Mouse (Mus musculus): Measurements from ENCODE around the gene Tecpr1.

The Tecpr1 gene

DNA sequence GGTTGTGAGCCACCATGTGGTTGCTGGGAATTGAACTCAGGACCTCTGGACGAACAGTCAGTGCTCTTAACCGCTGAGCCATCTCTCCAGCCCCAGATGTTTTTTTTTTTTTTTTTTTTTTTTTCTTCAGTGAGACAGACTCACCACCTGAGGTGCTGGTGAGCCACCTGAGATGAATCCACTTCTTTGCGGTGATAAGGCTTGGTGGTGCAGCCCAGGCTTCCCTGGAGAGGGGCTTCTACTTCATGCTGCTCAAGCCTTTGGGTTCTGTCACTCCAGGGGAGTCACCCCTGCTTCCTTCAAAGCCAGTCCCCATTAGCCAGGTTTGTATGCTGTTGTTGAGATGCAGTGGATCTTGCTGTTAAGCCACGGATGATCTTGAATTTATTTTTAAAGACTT, 29.8 kb upstream of the Tecpr1 start:
- CTCF ChIA-PET, result interaction anchor here (0.6 to 1.0 kb wide), 2 partner anchors 50 to 133 kb away, joined by 3 to 5 read pairs; no protein-coding TSS in a partner anchor

DNA sequence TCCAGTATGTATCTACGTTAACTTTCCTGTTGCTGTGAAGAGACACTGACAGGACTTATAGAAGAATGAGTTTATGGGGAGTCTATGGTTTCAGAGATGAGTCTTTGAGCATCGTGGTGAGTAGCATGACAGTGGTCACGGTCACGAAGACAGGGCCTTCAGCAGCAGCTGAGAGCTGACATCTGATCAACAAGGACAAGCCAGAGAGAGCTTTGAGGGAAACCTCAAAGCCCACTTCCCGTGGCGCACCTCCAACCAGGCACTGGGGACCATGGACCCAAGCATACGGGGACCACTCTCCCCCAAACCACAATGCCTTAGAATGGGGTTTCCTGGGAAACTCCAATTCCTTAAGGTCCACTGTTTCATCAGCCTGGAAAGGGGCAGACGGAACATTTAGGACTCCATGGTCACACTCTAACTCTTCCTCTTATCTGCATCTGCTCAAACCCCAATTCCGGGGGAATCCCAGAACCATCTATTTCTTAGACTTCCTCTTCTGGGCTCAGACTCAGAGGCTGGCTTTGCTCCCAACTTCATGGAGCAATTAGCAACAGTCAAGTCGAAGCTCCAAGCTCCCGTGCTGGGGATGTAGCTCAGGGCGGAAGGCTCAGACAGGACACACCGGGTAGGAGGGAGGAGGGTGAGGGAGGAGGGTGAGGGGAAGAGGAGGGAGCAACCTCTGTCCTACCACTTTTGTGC, 28.6 kb upstream of the Tecpr1 start:
- CTCF ChIA-PET, result interaction anchor here (0.6 kb wide), 1 partner anchor 20 kb away, joined by 3 read pairs; no protein-coding TSS in a partner anchor

DNA sequence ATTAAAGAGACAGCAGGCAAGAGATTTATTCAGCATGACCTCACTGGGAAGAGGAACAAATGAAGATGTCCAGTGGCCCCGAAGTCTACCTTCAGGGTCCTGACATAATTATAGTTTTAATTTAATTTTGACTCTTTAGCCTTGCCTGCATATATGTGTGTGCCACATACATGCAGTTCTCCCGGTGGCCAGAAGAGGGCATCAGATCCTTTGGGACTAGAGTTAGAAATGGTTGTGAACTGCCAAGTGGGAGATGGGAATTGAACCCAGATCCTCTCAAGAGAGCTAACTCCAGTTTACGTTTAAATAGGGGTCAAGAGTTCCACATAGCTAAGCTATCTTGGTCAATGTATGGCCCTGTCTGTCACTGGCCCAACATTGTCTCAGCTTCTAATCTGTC, 26.5 kb upstream of the Tecpr1 start:
- CTCF ChIA-PET, result interaction anchor here (0.7 kb wide), 1 partner anchor 29 kb away, joined by 4 read pairs; no protein-coding TSS in a partner anchor

DNA sequence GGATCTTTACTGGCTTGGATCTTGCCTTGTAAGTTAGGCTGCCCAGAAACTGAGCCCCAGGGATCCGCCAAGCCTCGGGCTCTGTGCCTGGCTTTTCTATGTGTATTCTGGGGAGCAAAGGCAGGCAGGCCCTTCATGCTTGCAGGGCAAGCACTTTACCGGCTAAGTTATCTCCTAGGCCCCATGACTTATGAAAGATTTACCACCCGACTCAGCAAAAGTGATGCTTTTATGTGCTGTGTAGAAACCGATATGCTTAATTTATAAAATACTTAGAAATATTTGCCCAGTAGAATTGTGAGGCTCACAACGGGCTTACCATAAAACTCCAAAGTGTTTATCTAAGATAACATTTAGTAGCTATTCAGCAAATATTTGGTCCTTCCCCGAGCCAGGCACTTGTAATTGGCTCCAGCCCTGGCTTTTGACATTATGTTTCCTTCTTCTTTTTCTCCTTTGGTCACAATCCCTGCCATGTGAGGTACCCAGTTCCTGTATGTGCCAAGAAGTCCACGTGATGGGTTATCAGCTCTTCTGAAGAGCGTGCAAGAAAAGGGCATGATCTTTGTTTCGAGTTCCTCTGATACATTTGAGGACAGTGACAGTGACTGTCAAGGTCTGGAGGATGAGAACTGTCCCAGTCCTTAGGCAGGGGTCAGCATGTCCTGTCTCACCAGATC, 24.6 kb upstream of the Tecpr1 start:
- CTCF ChIA-PET, result no interaction called here

DNA sequence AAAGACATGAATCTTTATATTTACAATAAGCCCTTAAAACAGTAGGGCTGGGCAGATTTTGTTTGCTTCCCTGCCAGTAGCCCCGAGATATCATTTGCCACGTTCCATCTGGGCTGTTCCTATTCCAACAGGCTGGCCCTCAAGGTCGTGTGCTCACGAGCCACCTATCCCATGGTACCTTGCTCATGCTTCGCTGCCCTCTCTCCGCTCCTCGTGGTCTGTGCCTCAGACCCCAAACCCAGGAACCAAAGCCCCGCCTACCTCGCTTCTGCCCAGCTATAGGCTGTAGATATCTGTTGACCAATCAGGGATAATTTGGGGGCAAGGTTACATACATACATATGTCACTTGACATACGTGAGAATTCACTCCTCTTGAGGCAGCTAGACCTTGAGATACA, 23.9 kb upstream of the Tecpr1 start:
- CTCF ChIA-PET, result no interaction called here

DNA sequence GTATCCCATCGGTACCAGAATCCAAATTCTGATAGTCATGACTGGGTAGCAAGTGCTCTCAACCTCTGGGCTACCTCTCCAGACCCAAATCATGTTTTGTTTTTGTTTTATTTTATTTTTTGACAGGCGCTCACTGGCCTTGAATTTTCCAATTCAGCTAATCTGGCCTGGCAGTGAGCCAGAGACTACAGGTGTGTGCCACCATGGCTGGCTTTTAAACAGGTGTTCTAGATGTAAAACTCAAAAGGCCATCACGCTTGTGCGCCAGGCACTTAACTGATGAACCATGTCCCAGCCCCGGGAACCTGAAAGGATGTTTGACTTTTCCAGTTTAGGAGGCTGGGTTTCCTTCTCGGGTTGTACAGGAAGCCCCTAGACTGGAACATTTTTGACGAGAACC, 23.3 kb upstream of the Tecpr1 start:
- CTCF ChIA-PET, result no interaction called here

DNA sequence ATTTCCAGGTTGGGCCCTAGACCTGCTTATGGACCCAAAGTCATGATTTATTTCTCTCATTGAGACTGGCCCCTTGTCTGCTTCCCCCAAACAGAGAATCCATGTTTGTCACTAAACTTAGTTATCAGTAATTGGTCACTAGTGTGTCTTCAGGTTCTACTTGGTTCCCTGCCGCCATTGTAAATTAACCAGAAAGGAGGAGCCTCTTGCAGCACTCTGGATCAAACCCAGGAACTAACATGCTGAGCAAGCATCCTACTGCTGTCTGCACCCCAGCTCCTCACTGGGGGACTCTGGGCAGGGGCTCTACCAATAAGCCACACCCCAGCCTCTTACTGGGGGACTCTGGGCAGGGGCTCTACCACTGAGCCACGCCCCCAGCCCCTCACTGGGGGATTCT, 22.2 kb upstream of the Tecpr1 start:
- CTCF ChIA-PET, result no interaction called here

DNA sequence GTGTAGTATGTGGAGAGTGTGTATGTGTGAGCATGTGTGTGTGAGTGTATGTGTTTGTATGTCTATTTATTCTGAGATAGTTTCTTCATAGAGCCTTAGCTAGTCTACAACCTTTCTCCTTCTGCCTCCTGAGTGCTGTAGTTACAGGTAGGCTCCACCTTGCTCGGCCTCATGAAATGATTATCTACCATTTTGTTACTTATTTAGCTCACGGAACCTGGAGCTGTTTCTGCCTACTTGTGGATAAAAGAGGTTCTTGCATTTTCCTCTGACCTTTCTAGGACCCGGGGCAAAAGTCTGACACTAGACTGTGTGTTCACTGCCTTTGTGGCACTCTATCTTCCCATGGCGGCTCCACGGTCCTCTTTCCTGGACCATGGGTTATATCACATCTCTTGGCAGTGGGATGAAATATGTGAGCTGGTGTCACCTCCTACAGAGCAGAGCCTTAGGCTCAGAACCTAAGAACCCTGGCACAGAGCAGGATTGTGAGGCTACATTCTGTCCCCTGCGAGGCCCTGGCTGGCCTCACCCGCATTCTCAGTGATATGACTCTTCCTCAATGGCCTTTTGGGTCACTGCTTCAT, 20.6 kb upstream of the Tecpr1 start, which contains the start of gene Bri3:
TSS of gene Bri3 (plus strand) at position 537 of the 587 bp plus-strand sequence.
- CTCF ChIA-PET, result no interaction called here

DNA sequence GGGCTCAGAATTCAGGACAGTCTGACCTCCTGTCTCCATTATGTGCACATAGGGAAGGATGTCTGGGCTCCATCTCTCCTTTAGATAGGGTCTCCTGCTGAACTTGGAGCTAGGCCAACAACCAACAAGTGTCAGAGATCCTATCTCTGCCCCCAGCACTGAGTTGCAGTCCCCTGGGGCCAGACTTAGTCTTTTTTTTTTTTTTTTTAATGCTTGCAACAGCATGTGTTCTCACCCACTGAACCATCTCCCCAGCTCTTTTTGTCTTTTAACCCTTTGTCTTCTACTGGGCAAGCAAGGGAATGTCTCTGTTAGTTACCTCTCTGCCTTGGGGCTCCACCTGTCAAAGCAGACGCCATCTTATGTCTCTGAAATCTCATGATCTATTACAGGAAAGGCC, 15.6 kb upstream of the Tecpr1 start:
- CTCF ChIA-PET, result no interaction called here

DNA sequence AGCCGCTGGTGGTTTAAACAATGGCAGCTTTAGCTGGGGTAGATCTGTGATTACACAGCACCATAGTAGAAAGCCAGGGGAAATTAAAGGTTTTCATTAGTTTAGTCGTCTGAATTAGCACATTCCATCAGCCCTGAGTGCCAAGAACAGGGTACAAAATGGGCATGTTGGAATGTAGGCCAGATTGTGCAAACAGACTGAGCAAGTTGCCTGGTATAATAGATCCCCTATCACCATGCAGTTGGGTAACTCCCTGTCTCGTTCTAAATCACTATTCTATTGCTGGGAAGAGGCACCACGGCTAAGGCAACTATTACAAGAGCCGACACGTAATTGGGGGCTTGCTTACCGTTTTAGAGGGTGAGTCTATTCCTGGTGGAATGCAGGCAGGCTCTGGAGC, 11.3 kb upstream of the Tecpr1 start:
- CTCF ChIA-PET, result no interaction called here

DNA sequence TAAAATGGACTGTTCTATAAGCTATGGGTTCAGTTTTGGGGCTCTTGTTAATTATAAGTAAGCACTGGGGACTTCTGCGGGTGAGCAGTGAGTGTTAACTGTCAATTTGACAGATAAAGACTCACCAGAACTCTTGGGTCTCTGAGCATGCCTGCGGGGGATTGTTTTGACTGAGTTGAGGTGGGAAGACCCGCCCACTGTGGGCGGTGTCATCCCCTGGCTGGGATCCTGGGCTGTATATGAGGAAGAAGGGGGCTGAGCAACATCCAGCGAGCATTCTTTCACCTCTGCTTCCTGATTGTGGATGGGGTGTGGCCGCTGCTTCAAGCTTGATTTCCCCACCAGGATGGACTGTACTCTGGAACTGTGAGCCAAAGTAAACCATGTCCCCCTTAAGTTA, 10.8 kb upstream of the Tecpr1 start:
- CTCF ChIA-PET, result interaction anchor here (0.7 kb wide), 1 partner anchor 957 kb away, joined by 5 read pairs; no protein-coding TSS in a partner anchor

DNA sequence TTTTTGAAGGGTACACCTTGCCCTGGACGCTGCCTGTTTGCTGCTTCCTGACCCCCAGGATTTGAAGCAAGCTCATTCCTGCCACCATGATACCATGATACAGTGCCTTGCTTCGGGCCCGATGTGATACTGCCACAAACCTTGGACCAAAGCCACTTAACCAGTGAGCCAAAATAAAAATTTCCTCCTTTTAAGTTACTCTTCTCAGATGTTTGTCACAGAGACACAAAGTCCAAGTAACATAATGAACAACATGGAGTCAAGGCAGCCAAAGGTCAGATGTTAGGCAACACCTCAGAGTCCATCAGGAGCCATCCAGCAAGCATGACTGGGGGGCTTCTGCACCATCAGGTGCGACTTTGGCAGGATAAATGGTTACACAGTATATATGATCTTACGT, 9.1 kb upstream of the Tecpr1 start:
- CTCF ChIA-PET, result interaction anchor here (0.6 kb wide), 1 partner anchor 251 kb away, joined by 3 read pairs; no protein-coding TSS in a partner anchor

DNA sequence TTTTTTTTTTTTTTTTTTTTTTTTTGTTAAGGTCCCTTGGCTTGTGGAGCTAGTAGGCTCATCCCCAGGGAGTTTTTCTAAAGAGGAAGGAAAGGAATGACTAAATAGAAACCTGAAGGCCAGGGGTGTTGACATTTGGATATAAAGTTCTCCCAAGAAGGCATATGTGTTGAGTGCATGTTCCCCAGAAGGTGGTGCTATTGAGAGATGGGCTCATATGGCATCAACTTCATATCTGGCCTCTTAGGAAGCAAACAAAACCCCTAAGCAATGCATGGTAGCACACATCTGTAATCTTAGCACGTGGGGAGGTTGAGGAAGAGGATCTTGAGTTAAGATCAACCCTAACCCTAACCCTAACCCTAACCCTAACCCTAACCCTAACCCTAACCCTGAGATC, 8.0 kb upstream of the Tecpr1 start:
- CTCF ChIA-PET, result interaction anchor here (0.7 kb wide), 1 partner anchor 36 kb away, joined by 4 read pairs; no protein-coding TSS in a partner anchor

DNA sequence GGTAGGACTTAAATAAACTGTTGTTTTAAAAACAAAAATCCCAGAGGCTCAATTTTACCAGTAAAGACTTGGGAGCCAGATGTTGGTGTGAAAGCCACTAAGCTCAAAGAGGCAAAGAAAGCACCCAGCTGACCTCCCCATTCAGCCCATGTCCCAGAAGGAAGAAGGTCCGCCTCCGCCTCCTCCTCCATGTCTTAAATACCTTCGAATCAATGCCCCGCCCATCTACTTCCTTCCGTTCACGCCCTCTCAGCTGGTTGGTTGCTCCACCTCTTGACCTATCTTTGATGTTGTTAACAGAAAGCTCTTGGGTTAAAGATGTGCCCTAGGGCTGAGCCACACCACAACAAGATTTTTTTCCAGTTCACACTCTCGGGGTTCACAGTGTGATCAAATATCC, 6.8 kb upstream of the Tecpr1 start:
- CTCF ChIA-PET, result interaction anchor here (0.7 kb wide), 1 partner anchor 20 kb away, joined by 3 read pairs; no protein-coding TSS in a partner anchor

DNA sequence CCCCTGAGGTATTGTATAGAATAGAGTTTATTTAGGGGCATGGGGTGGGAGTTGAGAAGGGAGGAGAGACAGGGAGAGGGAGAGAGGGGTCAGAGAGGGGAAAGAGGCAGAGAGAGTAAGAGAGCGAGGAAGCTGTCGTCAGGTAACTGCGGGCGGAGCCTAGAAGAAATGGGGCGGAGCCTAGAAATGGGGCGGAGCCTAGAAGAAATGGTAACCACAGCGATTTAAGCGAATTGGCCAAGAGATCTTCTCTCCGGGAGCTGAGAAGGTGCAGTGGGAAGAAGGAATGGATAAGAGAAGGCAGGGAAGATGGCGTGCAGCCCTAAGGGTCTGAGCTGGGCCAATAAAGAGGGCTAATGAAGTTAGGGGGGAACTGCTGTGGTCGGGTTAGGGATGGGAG, 2.8 kb upstream of the Tecpr1 start:
- CTCF ChIA-PET, result no interaction called here

DNA sequence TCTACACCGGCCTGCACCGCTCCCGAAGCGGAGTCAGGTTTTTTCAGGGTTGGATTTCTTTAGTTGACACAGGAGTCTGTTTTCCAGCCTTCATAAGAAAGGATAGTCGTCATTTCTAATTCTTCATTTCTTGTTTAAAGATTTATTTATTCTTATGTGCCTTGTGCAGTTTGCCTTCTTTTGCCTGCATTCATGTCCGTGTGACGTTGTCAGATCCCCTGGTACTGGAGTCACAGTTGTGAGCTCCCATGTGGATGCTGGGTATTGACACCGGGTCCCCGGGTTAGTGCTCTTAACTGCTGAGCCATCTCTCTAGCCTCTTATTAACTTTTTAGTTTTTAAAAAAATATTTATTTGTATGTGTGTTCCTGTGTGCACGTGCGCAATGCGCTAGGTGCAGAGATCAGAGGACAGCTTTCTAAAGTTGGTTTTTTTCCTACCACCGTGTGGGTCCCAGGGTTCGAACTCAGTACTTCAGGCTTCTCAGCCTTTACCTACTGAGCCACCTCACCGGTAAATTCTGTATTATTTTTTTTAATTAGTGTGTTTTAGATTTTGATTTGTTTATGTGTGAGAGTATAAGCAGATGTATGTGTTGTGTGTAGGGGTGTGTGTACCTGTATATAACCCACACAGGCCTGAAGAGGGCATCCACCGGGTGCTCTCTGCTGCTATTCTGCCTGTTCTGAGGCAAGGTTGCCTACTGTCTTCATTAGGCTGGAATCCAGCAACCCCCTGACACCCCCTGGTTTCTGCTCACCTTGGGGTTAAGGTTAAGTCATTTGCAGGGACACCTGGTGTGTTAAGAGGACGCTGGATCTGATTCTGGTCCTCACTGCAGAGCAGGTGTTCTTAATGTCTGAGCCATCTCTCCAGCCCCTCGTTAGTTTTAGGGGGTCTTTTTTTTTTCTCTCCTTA, 743 bp upstream of the Tecpr1 start:
- CTCF ChIA-PET, result interaction anchor here (1.7 kb wide), 1 partner anchor 16 kb away, joined by 3 read pairs; no protein-coding TSS in a partner anchor

DNA sequence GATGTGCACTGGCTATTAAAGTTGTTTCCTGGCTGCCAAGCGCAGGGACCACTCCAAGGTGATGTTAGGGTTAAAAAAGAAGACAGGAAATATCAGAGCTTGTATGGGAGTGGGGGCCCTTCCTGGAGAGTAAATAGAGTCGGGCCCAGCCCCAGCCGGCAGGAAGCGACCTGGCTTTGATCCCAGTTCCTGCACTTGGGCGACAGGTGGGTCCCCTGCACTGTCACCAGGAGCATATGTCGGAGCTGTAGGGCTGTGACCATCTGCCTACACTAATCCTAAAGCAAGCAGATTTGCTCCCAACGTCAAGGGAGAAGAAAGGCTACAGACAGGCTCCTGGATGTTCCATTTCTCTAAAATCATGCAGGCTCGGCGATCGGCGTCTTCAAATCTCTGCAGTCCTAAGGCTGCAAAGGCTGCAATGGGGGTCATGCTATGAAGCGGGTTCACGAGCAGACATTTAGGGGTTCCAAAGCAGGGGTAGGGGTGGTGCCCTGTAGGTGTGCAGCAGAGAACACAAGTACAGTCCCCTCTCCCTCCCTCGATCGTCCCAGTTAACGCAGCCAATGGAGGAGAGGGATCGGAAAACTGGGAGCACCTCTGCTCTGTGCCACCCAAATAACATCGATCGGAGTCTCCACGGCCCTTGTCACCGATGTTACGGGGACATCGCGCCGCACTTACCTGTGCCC, 458 bp downstream of the Tecpr1 start:
- CTCF ChIA-PET, result interaction anchor here (0.6 to 1.7 kb wide), 4 partner anchors 15 to 828 kb away, joined by 3 to 4 read pairs (median 3); no protein-coding TSS in a partner anchor

DNA sequence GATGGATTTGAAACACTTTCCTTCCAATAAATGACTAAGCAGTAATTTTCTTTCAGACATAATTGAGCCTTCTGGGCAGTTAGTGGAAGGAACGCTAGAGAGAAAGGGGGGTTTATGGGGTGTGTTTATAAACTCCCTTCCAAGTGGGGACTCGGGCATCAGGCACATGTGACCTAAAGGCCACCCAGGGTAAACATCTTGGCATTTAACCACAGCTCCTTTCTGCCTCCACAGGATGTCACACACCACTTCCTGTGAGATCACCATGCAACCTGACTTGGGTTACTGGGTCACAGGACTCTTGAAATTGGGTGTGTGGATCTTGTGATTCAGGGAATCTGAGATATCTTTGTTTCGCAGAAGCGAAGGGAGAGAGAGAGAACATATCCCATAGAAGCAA, 2.1 kb downstream of the Tecpr1 start:
- CTCF ChIA-PET, result interaction anchor here (0.6 to 1.0 kb wide), 2 partner anchors 14 to 29 kb away, joined by 3 to 4 read pairs; no protein-coding TSS in a partner anchor

DNA sequence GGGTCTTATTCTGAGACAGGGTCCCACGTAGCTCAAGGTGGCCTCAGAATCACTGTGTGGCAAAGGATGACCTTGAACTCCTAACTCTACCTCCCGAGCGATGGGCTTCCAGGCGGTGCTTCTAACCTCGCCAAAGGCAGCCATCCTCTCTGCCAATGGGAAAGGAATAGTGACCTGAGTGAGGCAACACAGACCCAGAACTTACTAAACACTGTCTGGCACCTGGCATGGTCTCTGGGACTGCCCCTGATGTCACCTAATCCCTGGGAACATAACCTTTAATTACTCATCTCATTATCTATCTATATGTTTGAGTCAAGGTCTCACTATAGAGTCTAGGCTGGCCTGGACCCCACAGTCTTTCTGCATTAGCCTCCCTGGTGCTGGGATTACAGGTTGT, 3.5 kb downstream of the Tecpr1 start:
- CTCF ChIA-PET, result no interaction called here

DNA sequence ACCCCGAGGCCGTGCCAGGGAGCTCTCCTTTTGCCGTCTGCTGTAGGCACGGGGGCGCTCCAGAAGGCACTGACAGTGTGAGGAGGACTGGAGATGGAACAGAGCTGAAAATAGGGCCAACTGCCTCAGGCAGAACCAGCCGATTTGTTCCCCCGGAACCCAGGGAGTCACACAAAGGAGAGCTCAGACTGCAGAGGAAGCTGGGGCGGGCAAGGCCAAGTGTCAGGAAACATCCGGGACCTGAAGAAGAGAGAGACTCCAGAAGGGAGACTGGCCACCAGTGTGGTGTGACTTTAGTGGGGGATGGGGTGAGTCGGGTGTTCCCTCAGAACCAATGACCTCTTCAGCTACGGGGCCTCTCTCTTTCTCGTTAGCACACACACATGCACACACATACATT, 4.1 kb downstream of the Tecpr1 start:
- CTCF ChIA-PET, result interaction anchor here (0.6 to 1.1 kb wide), 3 partner anchors 12 to 53 kb away, joined by 3 read pairs; no protein-coding TSS in a partner anchor

DNA sequence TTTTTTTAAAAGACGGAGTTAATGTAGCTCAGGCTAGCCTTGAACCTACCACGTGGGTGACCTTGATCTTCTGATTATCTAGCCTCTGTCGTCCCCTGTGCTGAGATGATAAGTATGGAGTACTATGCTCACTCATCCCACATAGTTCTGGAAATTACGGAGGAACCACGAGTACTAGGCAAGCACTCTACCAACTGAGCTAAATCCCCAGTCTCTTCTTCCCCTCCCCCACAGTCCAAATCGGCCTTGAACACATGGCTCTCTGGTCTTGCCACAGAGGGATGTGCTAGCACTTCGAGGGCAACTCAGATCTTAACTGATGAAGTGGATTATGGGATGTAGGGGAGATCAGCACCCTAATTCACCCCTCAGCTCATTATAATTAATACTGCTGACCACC, 5.4 kb downstream of the Tecpr1 start:
- CTCF ChIA-PET, result interaction anchor here (1.1 kb wide), 1 partner anchor 10 kb away, joined by 3 read pairs; no protein-coding TSS in a partner anchor
